30 mouse cellular contexts compared by ENCODE assay signal in the genomic region with DNA sequence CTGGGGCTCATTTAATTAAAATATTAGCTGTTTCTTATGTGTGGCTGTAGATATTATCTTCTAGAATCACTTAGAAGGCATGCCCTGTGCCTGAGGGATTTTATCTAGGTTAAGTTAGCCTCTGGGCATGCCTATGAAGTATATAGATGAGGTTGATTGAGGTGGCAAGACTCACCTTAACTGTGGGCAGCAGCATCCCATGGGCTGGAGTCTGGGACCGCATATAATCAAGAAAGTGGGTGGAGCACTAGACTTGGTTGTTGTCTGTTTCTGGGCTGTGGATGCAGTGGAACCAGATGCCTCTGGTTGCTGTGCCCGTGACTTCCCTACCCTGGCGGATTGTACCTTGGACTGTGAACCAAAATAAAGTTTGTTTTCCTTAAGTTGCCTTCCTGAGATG. TPM values are rescaled to one million over a fixed set of nuclear protein-coding genes. Genes with fewer than 3 reads are reported as not detected.
DNase-seq lines count a peak whose midpoint lies in the region; ATAC-seq and TF ChIP-seq lines count a peak whose summit lies in the region.
"Had no signal": no experiment of that assay in that cellular context is flagged by ENCODE, and none has a peak within 500 bp of the region (broad histone marks: within the 10 kb centered on the region; RNA-seq: fewer than 3 reads in every experiment).

No protein-coding gene starts in this region.

- ATAC-seq in G1E (ENCODE audit: extremely low read depth, insufficient number of reproducible peaks, low FRiP score, poor library complexity, severe bottlenecking) = no peak
- ATAC-seq in liver, embryonic 15.5 days (ENCODE audit: insufficient read depth) = 0 out of 2 replicates have a peak, but pooled peaks have one; percentile 23
- ATAC-seq: forebrain, embryonic 15.5 days; midbrain, embryonic 16.5 days; Patski had no signal

- no peak overlapping the region for H3K27ac ChIP-seq in MEL (ENCODE audit: control insufficient read depth, low read depth, low read length)
- H3K27ac ChIP-seq in liver, embryonic 15.5 days (replicated peaks) = peak overlapping the region; percentile 100
- H3K27ac ChIP-seq in layer of hippocampus, adult 2 months = no peak overlapping the region
- H3K27ac ChIP-seq: forebrain, embryonic 15.5 days; hindbrain, embryonic 13.5 days; limb, embryonic 13.5 days; macrophage; midbrain, embryonic 10.5 days; neural tube, embryonic 13.5 days had no signal

- no peaks in the 10 kb centered on the region for H3K27me3 ChIP-seq in G1E (ENCODE audit: insufficient read depth, low read length)
- H3K27me3 ChIP-seq in MEL (ENCODE audit: control insufficient read depth in 1 of 2, insufficient read depth in 2 of 2, low read length in 2 of 2) = no peaks in the 10 kb centered on the region
- H3K27me3 ChIP-seq in liver, embryonic 15.5 days = no peaks in the 10 kb centered on the region
- H3K27me3 ChIP-seq: forebrain, embryonic 15.5 days; limb, embryonic 13.5 days; neural tube, embryonic 13.5 days; Patski had no signal

- TF ChIP-seq CTCF in G1E (IDR thresholded peaks at IDR 0.05; ENCODE audit: low read depth, low read length) (no peak), MEL (IDR thresholded peaks at IDR 0.05 in 2 of 3, conservative IDR thresholded peaks at IDR 0.05 in 1 of 3; ENCODE audit: control insufficient read depth in 1 of 3, insufficient read depth in 1 of 3, low read depth in 2 of 3, low read length in 3 of 3, poor library complexity in 1 of 3, severe bottlenecking in 1 of 3) (no peak)
- no peak for TF ChIP-seq CTCF in layer of hippocampus, adult 2 months (conservative IDR thresholded peaks at IDR 0.05)

- TF ChIP-seq POLR2A in MEL (IDR thresholded peaks at IDR 0.05; ENCODE audit: control insufficient read depth in 1 of 2, insufficient read depth in 1 of 2, low read depth in 1 of 2, low read length in 2 of 2, poor library complexity in 1 of 2) = no peak

- peak overlapping the region; percentile 46; the same call in 1 of the 2 replicates for H3K4me3 ChIP-seq in G1E (ENCODE audit: low read depth, low read length)
- no peak overlapping the region for H3K4me3 ChIP-seq in MEL (ENCODE audit: control insufficient read depth in 1 of 2, insufficient read depth in 1 of 2, low read depth in 2 of 2, low read length in 2 of 2)
- H3K4me3 ChIP-seq in liver, embryonic 15.5 days (replicated peaks) = peak overlapping the region; percentile 4; the same call in 1 of the 2 replicates
- H3K4me3 ChIP-seq in layer of hippocampus, adult 2 months = no peak overlapping the region
- H3K4me3 ChIP-seq: forebrain, embryonic 15.5 days; hindbrain, embryonic 13.5 days; limb, embryonic 13.5 days; midbrain, embryonic 10.5 days; neural tube, embryonic 13.5 days had no signal

- peaks cover 82% of the 10 kb centered on the region for H3K4me1 ChIP-seq in G1E (ENCODE audit: insufficient read depth, low read depth, low read length)
- H3K4me1 ChIP-seq in MEL (ENCODE audit: control insufficient read depth in 1 of 2, insufficient read depth in 2 of 2, low read length in 2 of 2) = peaks cover 23 to 41% of the 10 kb centered on the region in 2 experiments
- peaks cover 90% of the 10 kb centered on the region for H3K4me1 ChIP-seq in liver, embryonic 15.5 days (replicated peaks)
- H3K4me1 ChIP-seq: hindbrain, embryonic 13.5 days had no signal

- H3K9ac ChIP-seq in MEL (ENCODE audit: control insufficient read depth, low read depth, low read length, poor library complexity, severe bottlenecking) = no peak overlapping the region
- peak overlapping the region; percentile 22; the same call in 1 of the 2 replicates for H3K9ac ChIP-seq in liver, embryonic 15.5 days
- H3K9ac ChIP-seq: forebrain, embryonic 15.5 days; hindbrain, embryonic 13.5 days; limb, embryonic 13.5 days; neural tube, embryonic 13.5 days had no signal

- H3K36me3 ChIP-seq in G1E (replicated peaks) (peaks cover 2% of the 10 kb centered on the region), MEL (ENCODE audit: control insufficient read depth in 1 of 2, insufficient read depth in 2 of 2, low read length in 2 of 2) (peaks cover 0 to 39% of the 10 kb centered on the region in 2 experiments; a peak in 2 of 4 replicates)
- H3K36me3 ChIP-seq in liver, embryonic 15.5 days (replicated peaks) = no peaks in the 10 kb centered on the region
- H3K36me3 ChIP-seq: forebrain, embryonic 15.5 days; hindbrain, embryonic 13.5 days; limb, embryonic 13.5 days; midbrain, embryonic 10.5 days; neural tube, embryonic 13.5 days had no signal

- DNase-seq in G1E (ENCODE audit: low spot score) = no peak
- peak; percentile 3 for DNase-seq in MEL (ENCODE audit: low read depth, low spot score)
- peak; percentile 59 for DNase-seq in liver
- DNase-seq in cerebellum, postnatal 14 days = no peak
- no peak for DNase-seq in ovary, postnatal 10 days (ENCODE audit: low spot score)
- DNase-seq in layer of hippocampus, adult 2 months (ENCODE audit: low spot score in 2 of 2) = no peak
- DNase-seq: adrenal gland, postnatal 10 days; cerebellum, adult 11-12 months; cerebellum, postnatal 10 days; gastrocnemius, postnatal 25 days; heart, adult 11 months; heart, postnatal 4 days; kidney, adult 11 months; kidney, postnatal 25 days; lung, adult 2 months; lung, postnatal 10 days; right cerebral cortex, postnatal 14 days; thymus, adult 18-20 months; thymus, postnatal 36 days had no signal

- TF ChIP-seq RAD21 in MEL (IDR thresholded peaks at IDR 0.05; ENCODE audit: low read depth, low read length) = no peak

- peaks cover 3% of the 10 kb centered on the region; the same call in 1 of the 2 replicates for H3K79me2 ChIP-seq in MEL (ENCODE audit: control insufficient read depth, insufficient read depth, low read length, poor library complexity)

- H3K9me3 ChIP-seq in G1E (replicated peaks) = no peaks in the 10 kb centered on the region
- no peaks in the 10 kb centered on the region for H3K9me3 ChIP-seq in MEL (replicated peaks; ENCODE audit: insufficient read depth, low read length)
- no peaks in the 10 kb centered on the region for H3K9me3 ChIP-seq in liver, embryonic 15.5 days (replicated peaks)
- H3K9me3 ChIP-seq: forebrain, embryonic 15.5 days; hindbrain, embryonic 13.5 days; limb, embryonic 13.5 days; midbrain, embryonic 10.5 days; neural tube, embryonic 13.5 days had no signal

- TF ChIP-seq EP300 in MEL (IDR thresholded peaks at IDR 0.05; ENCODE audit: low read depth in 1 of 2, low read length in 2 of 2) = no peak

- peak overlapping the region; percentile 78 for H3K4me2 ChIP-seq in liver, embryonic 15.5 days
- H3K4me2 ChIP-seq: forebrain, embryonic 15.5 days; heart, embryonic 11.5 days; hindbrain, embryonic 13.5 days; limb, embryonic 13.5 days; neural tube, embryonic 13.5 days had no signal

- WGBS in liver, embryonic 15.5 days (ENCODE audit: insufficient replicate concordance) = 53% methylated on average over 3 of the region's 3 CpGs

TF ChIP-seq in MEL, 35 proteins besides CTCF, POLR2A, EP300 and RAD21:
- TF ChIP-seq CHD1 (IDR thresholded peaks at IDR 0.05; ENCODE audit: low read depth, low read length) = no peak
- TF ChIP-seq MXI1 (IDR thresholded peaks at IDR 0.05; ENCODE audit: low read depth, low read length) = no peak

RNA-seq across cellular contexts. Expression of gene Dek, which starts 6.1 kb away (rescaled TPM):
- 382 and 385 TPM in 2 replicates for total RNA-seq in G1E (2014; fragmentation: Nextera tagmentation)
- 390 and 495 TPM in 2 replicates for total RNA-seq in G1E (2017)
- 968 and 1,197 TPM in 2 replicates for polyA plus RNA-seq in G1E (2012)
- 97.9 and 99.7 TPM in 2 replicates for total RNA-seq in MEL (2012; rRNA removed)
- polyA plus RNA-seq in MEL (2012; ENCODE audit: insufficient read depth in 1 of 2, insufficient read length in 2 of 2, low read depth in 1 of 2, low replicate concordance in 2 of 2, missing spikeins in 1 of 2) = 1,000 to 10,000 TPM in 1 of 2 experiments, 100 to 1,000 TPM in 1; 207 to 5,191 TPM
- 317 and 361 TPM in 2 replicates for polyA plus RNA-seq in liver, embryonic 15.5 days (2015; fragmentation: Nextera tagmentation; extraction: Ambion mirVana)
- total RNA-seq in layer of hippocampus, adult 2 months (2021) = 10 to 100 TPM; 48.3 to 50.0 TPM

RNA-seq across cellular contexts. Expression of gene Rnf144b, which starts 10.4 kb away (rescaled TPM):
- 7.8 and 8.5 TPM in 2 replicates for total RNA-seq in G1E (2014; fragmentation: Nextera tagmentation)
- total RNA-seq in G1E (2017) = 4.2 and 4.6 TPM in 2 replicates
- polyA plus RNA-seq in G1E (2012) = 0.54 and 1.1 TPM in 2 replicates
- not detected in 2 replicates for total RNA-seq in MEL (2012; rRNA removed)
- polyA plus RNA-seq in MEL (2012; ENCODE audit: insufficient read depth in 1 of 2, insufficient read length in 2 of 2, low read depth in 1 of 2, low replicate concordance in 2 of 2, missing spikeins in 1 of 2) = not detected
- 1.8 and 2.1 TPM in 2 replicates for polyA plus RNA-seq in liver, embryonic 15.5 days (2015; fragmentation: Nextera tagmentation; extraction: Ambion mirVana)
- total RNA-seq in layer of hippocampus, adult 2 months (2021) = 10 to 100 TPM; 11.4 to 11.6 TPM
- total RNA-seq: CH12.LX had no signal

Comparison
In these comparisons a context has a peak if more than half of its experiments do, and no peak if none do; other contexts are left out.
1. DNase-seq: peak in MEL (single experiment) and liver (single experiment); none in G1E (single experiment), cerebellum, postnatal 14 days (0 of 2), ovary, postnatal 10 days (single experiment) and layer of hippocampus, adult 2 months (0 of 2).
2. H3K4me3 ChIP-seq: peak in G1E (single experiment) and liver, embryonic 15.5 days (single experiment); none in MEL (0 of 2) and layer of hippocampus, adult 2 months (single experiment).